Mouse (Mus musculus) urinary bladder, postnatal 25 days (tissue): ENCODE data around the gene Mlh1.

Experiments used
- DNase-seq: peaks from one replicate; pipeline ENCODE4 v3.0.0; 2022; ENCODE audit warnings: low spot score

Gene Mlh1

DNA sequence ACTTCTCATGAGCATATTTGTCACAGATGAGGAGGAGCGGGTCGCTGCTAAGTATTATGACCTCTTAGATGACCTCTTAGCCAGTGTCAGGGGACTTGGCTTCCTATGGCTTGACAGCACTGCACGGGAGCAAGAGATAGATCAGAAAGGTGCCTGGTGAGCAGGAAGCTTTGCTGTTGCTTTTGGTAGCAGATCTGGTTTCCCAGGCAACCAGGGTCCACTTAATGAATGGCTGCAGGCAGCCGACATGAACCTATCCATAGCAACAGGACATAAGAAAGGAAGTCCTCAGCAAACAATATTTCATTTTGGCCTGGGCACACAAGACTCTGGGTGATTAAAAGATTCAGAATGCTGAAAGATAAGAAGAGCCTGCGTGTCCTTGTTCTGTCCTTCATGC, 14.1 kb upstream of the Mlh1 start:
- DNase-seq, result no peak

DNA sequence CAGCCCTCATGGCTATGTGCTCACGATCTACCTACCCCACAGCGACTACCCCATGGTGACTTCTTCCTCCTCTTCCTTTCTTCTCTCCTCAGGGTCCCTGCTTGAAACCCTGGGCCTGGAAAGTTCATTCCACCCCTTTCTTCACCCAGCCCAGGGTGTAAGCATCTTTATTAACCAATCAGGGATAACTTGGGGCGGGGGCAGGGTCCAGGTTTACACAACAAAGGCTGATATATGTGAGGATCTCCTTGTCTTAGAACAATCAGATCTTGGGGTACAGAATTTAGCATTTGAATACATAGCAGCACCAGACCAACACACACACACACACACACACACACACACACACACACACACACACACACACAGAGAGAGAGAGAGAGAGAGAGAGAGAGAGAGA, 13.5 kb upstream of the Mlh1 start:
- DNase-seq, result no peak

DNA sequence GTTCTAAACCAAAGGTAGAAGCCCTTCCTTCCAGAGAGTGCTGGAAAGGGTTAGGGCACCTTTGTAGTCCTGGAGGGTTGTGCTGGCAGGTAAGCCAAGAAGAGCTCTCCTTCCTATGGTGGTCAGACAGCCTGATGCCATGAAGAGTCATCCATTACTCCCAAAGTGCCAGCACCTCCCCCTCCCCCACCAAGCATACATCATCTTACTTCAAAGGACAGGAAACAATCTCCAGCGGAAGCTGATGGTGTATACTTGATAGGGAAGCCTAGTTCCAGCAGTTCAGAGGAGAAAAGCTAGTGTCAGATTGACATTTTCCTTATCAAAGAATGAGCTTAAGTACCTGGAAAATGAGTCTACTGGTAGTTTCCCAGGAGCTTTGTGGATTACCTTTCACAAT, 3.6 kb upstream of the Mlh1 start:
- DNase-seq, result no peak

DNA sequence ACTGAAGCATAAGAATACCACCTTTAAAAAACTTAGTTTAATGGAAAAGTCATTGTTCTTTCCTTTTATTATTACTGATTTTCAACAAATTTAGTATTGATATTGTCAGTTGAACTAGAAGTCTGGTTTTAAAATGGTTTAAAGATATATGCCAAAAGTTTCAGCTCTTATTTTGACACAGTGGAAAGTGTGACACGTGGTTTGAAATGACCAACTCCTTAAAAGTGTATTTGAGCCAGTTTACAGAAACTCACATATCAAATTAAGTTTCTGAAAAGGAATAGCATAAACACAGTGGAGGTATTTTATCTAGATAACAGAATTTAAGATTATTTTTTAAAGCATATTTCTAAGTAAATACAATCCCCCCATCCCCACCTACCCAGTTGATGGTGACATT, 2.4 kb upstream of the Mlh1 start:
- DNase-seq, result no peak

DNA sequence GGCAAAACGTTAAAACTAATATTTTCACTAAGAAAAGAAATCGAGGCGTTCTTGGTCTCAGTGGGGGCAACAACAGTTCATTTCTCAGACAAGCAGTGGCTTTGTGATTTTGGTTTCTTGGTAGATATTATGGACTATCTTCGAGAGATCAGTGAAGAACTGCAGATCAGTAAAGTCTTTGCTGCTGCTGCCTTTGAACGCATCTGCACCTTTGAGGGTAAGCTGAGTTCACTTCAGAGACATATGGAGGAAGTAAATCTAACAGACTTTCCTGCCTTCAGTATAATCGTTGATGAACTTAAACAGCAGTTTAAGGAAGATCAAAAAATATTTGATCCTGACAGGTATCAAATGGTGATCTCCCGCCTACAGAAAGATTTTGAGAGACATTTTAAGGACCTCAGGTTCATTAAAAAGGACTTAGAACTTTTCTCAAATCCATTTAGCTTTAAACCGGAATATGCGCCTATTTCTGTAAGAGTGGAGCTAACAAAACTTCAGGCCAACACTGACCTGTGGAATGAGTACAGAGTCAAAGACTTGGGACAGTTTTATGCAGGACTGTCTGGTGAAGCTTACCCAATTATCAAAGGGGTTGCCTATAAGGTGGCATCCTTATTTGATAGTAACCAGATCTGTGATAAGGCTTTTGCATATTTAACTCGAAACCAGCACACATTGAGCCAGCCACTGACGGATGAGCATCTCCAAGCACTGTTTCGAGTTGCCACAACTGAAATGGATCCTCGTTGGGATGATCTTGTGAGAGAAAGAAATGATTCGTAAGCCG, 1.6 kb upstream of the Mlh1 start:
- DNase-seq, result no peak

DNA sequence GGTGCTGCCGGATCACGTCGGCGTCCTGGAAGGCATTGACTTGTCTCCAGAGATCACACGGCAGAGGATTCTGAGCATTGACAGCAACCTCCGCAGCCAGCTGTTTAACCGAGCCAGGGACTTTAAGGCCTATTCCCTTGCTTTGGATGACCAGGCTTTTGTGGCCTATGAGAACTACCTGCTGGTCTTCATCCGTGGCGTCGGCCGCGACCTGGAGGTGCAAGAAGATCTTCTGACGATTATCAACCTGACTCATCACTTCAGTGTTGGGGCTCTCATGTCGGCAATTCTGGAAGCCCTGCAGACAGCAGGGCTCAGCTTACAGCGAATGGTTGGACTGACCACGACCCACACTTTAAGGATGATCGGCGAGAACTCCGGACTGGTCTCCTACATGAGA, 765 bp upstream of the Mlh1 start:
- DNase-seq, result peak; percentile 15

DNA sequence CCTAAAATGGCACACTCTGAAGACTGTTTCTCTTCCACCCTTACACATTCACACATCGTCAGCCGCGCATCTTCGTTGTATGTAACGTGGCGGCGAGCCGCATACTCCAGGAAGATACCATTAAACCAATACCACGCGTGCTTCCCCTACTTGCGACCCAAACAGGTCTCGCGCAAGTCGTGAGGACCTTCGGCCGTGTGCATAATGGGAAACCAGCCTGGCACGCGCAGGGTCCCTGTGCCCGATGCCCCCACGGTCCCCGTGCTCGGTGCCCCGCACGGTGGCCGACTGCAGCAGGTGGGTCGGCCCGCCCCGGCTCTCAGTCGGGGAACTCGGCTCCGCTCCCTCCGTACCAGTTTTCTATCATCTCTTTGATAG, 546 bp downstream of the Mlh1 start:
- DNase-seq, result no peak

DNA sequence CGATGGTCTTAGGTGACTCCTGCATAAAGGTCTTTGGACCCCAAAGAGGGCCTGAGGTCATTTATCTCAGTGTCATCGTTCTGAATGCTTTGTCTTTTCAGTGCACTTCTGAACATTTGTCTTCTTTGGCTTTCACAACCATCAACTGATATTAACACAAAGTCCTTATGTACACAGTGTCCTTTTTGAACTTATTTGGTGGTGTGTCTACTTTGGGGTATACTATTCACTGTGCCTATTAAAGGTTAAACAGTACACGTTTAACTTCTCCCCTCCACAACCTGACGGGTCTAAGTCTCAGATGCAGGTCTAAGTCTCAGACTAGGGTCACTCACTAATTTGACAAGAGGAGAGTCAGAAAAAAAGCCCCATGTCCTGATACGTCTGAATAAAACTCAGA, 985 bp downstream of the Mlh1 start:
- DNase-seq, result no peak

DNA sequence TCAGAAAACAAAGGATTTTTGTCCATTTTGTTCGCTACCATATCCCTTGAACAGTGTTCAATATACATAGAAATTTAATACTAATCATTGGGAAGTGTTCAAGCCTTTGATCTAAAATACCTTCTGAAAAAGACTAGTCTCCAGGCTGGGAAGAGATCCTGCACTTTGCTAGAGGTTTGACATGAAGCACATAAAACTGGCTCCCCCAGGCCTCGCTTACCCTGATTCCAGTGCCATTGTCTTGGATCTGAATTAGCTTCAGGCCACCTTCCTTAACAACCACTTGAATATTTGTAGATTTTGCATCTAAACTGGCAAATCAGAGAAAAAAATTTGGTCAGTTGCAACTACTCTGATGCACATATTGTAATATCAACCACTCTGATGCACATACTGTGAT, 3.6 kb downstream of the Mlh1 start:
- no peak for DNase-seq

DNA sequence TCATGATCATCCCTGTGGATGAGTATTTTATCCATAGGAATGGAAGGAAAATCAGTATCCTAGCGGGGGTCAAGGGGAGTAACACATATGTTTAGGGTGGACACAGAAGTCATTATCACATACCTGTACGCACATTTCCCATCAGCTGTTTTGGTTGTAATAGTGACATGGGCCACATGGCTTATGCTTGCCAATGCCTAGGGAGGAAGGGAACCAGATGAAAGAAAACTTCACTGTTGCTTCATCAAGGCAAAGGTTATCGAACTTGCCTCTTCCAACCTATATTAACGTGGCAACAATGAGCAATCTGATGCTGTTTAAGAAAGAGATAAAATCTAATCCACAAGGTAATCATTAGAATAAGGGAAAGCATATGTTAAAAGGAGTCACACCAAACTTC, 10.2 kb downstream of the Mlh1 start:
- no peak for DNase-seq

DNA sequence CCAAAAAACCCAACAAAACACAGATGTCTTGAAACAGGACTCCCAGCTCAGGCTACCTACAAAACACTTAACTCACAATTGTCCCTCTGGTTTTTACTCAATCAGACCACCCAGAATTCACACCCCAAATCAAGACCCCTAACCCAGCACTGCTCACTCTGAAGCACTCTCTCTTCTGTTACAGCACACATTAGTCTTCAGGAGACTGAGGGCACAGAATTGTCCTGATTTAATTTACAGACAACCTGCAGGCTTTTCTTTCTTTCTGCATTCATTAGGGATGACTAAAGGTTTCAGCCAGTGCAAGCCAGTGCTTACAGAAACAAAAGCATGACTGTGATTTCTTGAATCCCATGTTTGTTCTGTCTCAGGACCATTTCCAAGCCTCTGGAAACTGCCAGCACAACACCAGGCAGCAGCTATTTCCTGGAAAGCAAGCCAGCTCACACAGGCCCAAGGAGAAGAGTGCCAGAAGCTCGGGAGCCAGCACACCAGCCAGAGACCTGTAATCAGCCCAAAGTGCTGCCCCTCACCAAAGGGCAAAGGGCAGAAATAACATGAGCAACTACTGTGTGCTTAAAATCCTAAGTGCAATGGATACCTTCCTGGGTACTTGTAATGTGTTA, 11.1 kb downstream of the Mlh1 start:
- DNase-seq, result no peak

DNA sequence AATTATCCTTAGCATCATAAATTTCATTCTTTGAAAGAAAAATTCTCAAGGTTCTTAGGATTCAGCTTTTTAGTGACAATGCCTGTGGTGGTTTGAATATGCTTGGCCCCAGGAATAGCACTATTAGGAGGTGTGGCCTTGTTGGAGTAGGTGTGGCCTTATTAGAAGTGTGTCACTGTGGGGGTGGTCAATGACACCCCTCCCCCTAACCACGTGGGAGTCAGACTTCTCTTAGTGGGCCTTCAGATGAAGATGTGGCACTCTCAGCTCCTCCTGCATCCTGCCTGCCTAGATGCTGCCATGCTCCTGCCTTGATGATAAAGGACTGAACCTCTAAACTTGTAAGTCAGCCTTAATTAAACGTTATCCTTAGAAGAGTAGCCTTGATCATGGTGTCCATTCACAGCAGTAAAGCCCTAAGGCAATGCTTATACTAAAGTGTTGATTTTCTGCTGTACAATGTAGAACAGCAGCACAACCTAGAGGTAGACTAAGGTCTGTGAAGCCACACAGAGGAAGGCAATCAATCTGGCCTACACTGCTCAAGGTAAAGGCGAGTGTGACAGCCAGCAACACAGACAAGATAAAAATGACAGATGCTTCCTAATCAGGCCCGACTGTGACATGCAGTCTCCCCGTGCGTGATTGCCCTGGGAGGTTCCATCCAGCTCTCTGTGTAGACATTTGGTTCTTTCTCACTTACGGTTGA, 19.3 kb downstream of the Mlh1 start:
- DNase-seq, result no peak

DNA sequence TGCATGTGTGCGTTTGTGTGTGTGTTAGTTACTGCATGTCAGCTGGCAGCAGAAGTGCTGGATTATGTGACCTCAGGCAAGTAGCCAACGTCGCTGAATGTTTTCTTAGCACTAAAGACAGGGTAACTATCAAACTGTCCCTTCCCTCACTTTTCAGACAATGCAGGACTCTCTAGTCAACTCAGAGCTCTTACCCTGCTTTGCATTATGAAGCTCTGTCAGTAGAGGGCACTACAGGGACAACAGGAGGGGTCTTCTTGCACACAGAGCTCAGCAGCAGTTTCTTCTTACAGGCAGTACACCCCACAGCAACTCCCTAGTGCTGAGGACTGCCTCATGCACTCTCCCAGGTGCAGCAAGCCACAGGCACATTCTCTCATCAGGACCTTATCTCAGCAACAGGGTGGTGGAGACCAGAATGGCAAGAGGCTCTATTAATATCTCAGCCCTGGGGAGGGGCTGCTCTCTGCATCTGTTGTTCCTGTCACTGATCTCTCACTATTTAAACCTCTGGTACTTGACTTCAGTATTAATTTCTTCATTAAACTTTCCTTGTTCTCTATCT, 23.8 kb downstream of the Mlh1 start:
- DNase-seq, result no peak

DNA sequence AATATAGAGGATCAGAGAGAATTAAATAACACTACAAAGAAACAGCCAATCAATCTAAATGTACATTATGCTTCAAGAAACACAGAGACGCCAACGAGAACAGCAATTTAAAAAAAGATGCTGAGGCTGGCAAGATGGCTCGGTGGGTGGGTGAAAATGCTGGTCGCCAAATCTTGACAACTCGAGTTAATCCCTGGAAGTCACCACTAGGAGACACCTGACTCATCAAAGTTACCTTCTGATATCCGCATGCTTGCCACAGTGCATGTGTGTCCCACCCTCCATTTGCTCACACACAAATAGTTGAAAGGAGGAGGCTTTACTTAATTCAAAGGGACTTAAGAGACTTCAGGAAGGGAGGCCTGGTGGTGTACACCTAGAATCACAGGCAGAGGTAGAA, 26.0 kb downstream of the Mlh1 start:
- DNase-seq, result no peak

DNA sequence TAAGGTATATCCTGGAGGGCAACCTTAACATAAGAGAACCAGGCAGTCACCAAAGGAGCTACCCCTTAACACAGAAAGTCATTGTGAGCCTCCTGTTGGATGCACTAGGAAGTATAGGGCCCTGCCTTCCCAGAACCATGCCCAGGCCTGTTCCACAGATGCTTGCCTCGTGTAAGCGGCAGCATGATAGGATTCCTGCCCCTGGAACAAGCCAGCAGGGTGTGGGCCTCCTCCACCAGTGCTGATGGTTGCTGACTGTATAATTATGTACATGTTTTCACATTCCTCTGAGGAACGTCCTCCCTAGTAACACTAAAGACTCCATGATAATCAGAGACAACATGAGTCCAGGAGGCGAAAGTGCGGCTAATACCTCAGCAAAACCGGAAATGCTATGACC, 28.2 kb downstream of the Mlh1 start:
- DNase-seq, result no peak

DNA sequence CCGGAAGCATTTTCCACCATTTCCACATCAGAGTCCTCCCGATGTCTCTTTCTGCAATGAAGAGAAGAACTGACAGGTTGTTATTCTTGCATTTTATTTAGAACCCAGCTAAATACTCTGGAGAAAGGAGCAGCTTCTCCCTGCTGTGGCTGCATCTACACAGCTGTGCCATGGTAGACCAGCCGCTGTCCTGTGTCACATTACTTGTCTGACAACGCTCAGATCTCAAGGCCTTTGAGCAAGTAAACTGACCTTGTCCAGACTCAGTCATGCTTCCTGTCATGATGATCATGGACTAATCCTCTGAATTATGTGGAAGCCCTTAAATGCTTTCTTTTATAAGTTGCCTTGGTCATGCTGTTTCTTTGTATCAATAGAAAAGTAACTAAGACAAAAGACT, 31.8 kb downstream of the Mlh1 start:
- DNase-seq, result no peak

DNA sequence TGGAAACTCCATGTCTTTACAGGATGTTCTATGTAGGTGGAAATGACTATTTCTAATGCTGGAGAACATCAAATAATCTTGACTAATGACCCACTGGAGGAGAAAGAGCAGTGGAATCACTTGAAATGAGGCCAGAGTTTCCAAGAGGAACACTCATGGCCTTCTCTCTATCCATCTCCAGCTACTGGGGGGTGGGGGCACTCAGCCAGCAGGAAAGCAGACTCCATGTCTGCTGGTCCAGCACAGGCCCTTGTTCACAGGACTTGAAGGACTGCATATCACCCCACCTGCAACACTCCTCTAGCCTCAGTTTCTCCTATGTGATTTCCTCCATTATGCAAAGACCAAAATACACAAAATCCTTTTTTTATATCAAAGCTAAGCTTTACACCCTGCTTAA, 33.9 kb downstream of the Mlh1 start:
- no peak for DNase-seq

DNA sequence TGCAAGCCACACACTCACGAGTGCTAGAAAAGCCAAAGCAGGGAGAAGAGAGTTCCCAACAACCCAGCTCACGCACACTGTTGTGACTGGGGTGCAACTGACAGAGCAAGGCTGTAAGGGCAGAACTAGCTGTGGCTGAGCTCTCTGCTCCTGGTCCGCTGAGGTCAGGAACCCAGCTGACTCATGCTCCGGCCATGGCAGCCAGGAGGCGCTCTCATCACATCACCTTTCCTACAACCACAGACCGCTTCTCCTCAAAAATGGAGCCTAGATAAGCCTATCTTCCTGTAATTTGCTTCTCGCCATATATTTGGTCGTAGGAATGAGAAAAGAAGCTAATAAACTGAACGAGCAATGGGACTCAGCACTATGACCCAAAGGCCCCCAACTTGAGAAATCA, 36.9 kb downstream of the Mlh1 start:
- no peak for DNase-seq

DNA sequence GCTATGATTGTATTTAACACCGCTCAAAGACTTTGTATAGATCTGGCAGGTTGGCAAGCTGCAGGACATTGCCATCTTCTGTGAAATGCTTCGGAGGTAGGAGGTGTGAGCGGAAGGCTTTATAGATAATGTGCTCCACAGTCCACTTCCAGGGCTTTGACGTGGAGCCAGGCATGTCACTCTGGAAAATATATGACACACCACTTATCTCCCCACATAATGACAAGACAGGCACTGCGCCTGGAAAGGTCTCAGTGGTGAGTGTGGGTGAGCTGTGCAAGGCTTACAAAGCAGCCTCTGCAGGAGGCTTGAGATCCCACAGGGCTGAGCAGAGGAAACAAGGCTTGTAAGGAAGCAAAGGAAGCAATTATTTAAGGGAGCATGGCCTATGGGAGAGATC, 43.1 kb downstream of the Mlh1 start:
- DNase-seq, result no peak

DNA sequence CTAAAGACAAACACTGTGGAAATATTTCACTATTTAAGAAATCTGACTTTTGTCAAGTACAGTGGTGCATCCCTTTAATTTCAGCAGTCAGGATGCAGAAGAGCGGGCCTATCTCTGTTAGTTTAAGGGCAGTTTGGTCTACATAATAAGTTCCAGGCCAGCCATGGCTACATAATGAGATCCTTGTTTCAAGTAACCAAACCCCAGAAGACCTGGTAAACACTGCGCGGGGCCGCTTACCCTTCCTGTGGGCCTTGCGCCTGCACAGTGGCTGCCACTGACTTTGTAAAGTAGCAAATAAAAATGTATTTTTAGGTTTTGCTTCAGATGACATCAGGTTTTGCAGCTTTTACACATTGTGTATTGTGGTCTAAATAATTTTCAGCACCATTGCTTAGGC, 48.2 kb downstream of the Mlh1 start:
- DNase-seq, result no peak

DNA sequence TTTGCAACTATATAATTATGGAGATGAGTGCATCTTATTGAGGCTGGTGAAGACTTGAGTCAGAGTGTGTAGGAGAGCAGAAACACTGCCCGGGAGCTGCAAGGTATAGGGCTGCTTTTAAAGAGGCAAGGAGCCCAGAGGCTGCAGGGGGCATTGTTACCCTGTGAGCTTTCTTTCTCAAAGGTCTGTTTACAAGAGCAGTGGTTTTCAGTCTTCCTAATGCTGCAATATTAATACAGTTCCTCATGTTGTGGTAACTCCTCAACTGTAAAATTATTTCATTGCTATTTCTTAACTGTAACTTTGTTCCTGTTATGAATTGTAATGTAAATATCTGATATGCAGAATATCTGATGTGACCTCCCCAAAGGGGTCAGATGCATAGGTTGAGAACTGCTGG, 50.0 kb downstream of the Mlh1 start:
- DNase-seq, result no peak

DNA sequence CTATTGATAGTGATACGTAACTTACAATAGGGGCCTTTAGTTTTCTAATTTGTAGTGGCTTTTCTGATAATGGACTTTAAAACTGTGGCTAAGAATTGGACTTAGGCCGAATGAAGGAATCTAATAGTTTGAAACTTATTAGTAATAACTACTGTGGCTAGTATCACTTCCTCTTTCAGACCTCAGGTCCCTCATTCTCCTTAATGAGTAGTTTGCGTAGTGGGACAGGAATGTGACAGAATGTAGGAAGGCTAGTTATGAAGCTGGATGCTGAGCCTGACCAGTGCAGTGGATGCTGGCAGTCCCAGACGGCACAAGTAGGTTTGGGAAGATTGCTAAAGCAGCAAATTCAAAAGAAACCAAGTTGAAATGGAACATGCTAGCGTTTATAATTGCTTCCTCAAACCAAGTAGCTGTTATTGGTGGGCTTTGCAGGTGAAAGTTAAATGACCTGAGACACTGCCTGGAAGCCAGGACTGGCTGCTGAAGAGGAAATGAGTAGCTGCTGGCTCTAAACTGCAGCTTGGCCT, 51.0 kb downstream of the Mlh1 start:
- no peak for DNase-seq

DNA sequence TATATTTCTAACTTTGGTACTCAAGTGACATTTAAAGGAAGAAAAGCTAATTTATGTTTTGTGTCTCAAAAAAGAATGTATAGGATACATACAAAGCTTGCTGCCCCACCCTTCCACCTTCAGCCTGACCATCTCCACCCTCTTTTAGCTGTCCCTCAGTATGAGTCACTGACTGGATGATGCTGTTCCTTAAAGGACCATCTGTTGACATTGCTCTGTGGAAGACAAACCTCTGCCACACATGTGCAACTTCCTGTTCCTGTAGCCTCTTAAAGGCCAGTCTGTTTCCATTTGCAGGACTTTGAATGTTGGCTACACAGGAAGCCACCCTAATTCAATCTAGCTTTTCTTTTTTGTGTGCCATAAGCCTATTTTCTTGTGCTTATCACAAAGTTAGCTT, 55.2 kb downstream of the Mlh1 start:
- no peak for DNase-seq
